Mouse (Mus musculus): ENCODE results near the gene Nr2c2ap. TPM values are rescaled to one million over a fixed set of nuclear protein-coding genes. Genes with fewer than 3 reads are reported as not detected.

Nr2c2ap gene
- total RNA-seq, 2 experiments from 2014 or later: 7.4 to 7.9 TPM

GRCm38 (mm10) chr8:70158069-70158853 is 27.1 kb downstream of the Nr2c2ap start:
- peak; percentile 77 to 83 for DNase-seq
- intact Hi-C loops (cut with DNase I): no loop called here

- DNase-seq: no peak
- intact Hi-C loops (cut with DNase I): no loop called here
Observed at GRCm38 (mm10) chr8:70159211-70159610, 28.1 kb downstream of the Nr2c2ap start.

DNA sequence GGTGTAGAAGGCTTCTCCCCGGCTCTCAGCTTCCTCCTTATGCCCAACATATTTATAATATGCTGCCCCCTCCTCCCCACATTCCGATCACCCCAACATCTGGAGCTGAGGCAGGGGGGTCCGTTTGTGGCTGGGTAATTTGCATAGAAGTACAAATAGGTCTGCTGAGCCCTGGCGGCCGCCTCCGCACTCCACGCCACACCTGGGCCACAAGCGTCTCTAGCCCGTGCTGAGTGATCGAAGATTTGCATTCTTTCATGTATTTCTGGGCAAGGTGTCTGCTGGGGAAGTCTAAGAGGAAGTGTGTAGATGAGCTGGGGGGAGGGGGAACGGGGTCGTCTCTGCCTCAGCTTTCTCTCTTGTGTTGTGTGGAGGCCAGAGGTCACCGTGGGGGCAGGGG is 28.9 kb downstream of the Nr2c2ap start:
- intact Hi-C loops (cut with DNase I): no loop called here
- DNase-seq: no peak

GRCm38 (mm10) chr8:70163316-70163715 is 32.2 kb downstream of the Nr2c2ap start:
- DNase-seq: no peak
- intact Hi-C loops (cut with DNase I): no loop called here

DNA sequence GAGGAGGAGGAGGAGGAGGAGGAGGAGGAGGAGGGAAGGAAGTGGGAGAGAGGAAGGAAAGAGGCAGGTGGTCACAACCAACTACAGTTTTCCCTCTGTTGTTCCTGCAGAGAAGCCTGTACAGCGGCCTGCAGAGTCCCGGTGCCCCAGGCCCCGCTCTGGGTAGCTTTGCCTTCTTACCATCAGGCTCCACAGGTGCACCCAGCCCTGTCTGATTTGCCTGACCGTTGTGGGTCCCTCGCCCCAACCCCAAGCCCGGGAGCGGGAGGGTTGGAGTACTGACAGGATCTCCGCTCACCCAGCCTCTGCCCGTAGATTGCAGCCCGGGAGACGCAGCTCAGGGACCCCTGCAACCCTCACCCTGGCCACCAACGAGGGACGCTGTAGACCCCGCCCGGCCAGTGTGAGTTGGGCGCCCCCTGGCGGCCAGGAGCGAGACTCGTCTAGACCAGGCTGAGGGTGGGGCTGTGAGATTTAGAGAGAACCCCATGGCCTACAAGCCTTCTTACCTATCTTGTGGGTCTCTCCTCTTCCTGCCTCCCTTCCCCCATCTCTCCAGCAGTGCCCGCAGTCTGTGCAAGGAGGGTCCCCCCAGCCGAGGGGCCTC is 35.5 kb downstream of the Nr2c2ap start:
- intact Hi-C loops (cut with DNase I): loop anchor here (1.0 to 5.0 kb wide), 4 partner anchors 62 to 293 kb away; no protein-coding TSS in a partner anchor
- DNase-seq: peak; percentile 80 to 86

GRCm38 (mm10) chr8:70170116-70170515 is 39.0 kb downstream of the Nr2c2ap start:
- no peak for DNase-seq
- intact Hi-C loops (cut with DNase I): loop anchor here (2.0 kb wide), 1 partner anchor 31 kb away; the partner anchor contains the start of genes Borcs8, Mef2b and Rfxank

DNA sequence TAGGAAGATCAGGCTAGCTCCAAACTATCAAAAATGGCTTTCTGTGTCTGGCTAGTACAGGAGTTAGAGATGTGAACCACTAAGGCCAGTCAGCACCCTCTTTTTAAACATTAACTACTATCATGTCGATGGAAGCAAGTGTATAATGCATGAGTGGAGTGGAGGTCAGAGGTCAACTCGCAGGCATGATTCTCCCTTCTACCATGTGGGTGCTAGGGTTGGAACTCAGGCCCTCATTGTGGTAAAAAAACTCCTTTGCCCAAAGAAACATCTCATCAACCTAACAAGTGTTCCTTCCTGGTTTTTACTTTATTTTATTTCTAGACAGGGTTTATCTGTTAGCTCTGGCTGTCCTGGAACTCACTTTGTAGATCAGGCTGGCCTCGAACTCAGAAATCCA is 39.6 kb downstream of the Nr2c2ap start:
- intact Hi-C loops (cut with DNase I): loop anchor here (2.0 kb wide), 1 partner anchor 32 kb away; the partner anchor contains the start of genes Borcs8, Mef2b and Rfxank
- DNase-seq: no peak

DNA sequence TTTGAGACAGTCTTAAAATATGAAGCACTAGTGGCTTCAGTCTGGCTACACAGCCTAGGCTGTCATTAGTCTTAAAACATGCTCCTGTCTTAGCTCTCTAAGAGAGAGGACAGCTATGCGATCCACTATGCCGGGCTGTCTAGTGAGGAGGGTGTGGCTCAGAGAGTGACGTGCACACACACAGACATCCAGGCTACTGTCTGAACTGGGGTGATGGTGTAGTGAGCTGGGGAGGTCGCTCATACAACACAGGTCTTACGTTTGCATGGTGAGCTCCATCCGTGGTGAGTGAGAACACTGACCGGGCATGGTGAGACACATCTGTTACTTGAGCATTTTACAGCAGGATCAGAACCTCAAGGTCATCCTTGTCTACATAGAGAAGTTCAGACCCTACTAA is 40.1 kb downstream of the Nr2c2ap start:
- intact Hi-C loops (cut with DNase I): loop anchor here (2.0 kb wide), 1 partner anchor 32 kb away; the partner anchor contains the start of genes Borcs8, Mef2b and Rfxank
- DNase-seq: no peak

DNA sequence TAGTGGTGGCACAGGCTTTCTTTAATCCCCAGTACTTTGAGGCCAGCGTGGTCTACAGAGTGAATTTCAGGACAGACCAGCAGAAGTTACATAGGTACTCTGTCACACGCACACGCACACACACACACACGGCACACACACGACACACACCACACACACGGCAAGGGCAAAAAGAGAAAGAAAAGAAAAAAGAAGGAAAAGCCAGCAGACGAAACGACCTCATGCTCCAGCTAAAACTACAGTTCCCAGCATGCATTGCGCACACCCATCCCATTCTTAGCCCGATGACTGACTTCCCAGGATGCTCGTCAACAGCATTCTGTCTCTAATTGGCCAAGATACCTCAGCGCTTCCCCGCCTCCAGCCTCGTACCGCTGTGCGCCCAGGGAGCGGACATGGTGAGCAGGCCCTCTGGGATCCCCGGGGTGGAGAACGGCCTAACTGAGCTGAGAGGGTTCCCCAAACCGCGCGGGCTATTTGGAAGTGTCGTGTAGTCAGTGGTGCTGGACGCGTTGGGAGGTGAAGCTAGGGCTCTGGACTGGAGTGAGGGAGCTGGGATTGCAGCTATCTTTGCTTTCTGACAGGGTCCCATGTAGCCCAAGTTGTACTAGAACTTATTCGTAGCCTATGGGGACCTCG is 41.0 kb downstream of the Nr2c2ap start, which contains the start of gene Tmem161a:
Gene Tmem161a, plus strand, starts transcription at position 314 of the 639 bp plus-strand sequence.
- intact Hi-C loops (cut with DNase I): no loop called here
- DNase-seq: peak; percentile 90 to 91

DNA sequence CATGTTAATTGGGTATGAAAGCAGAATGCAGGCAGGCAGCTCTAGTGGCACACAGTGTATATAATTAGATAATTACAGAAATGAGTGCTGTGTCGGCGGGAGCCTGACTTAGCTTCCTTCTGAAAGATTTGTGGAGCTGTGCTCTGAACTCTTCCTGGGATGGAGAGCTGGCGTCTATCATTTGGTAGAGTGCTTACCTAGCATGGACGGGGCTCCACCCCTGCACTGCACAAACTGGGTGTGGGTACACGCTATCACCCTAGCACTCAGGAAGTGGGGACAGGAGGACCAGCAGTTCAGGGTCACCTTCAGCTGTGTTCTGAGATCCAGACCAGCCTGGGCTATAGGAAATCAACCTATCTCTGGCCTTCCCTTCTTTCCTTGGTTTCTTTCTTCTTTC is 42.2 kb downstream of the Nr2c2ap start:
- no peak for DNase-seq
- intact Hi-C loops (cut with DNase I): no loop called here

- DNase-seq: peak in 1 of 2 experiments; percentile 23
- intact Hi-C loops (cut with DNase I): no loop called here
Observed at GRCm38 (mm10) chr8:70174079-70174478, 42.9 kb downstream of the Nr2c2ap start.

DNA sequence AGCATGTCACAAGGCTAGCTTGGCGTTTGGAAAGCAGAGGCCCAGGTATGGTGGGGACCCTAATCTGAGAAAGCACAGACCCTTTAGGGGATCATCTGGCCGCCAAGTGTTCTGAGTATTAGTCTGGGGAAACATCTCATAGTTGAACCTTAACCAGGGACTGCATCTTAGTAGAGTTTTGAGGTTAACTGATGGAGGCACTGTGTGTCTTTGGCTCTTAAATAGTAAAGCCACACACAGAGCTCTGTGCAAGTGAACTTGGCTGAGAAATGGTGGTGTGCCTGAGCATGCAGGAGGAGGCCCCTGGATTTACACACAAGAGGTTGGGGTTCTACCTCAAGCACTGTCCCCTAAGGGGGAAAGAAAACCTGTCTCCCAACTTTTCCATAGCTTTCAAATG is 47.1 kb downstream of the Nr2c2ap start:
- no peak for DNase-seq
- intact Hi-C loops (cut with DNase I): no loop called here

DNA sequence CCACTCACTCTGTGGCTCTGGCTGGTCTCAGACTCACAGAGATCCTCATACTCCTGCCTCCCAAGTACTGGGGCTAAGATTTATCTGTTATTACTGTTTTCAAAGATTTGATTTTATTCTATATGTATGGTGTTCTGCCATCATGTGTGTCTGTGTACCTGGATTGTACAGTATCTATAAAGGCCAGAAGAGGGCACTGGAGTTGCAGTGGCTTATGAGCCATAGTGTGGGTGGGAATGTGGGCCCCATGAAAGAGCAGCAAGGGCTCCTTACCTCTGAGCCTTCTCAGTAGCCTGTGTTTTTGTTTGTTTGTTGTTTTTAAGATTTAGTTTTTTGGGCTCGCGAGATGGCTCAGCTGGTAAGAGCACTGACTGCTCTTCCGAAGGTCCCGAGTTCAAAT is 47.9 kb downstream of the Nr2c2ap start:
- DNase-seq: no peak
- intact Hi-C loops (cut with DNase I): no loop called here

GRCm38 (mm10) chr8:70181212-70181902 is 50.2 kb downstream of the Nr2c2ap start:
- DNase-seq: no peak
- intact Hi-C loops (cut with DNase I): no loop called here

DNA sequence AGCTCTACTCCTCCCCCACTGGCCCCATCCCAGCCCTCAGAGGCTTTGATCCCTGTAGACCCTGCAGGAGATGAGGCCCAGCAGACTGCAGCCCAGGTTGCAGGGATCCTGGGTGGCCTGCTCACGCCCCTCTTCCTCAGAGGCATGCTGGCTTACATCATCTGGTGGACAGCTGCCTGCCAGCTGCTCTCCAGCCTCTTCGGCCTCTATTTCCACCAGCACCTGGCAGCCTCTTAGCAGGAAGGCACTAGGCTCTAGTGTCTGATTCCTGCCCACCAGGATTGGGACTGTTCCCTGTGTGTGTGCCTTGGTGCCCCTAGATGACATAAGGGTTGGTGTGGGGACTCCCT is 50.7 kb downstream of the Nr2c2ap start:
- intact Hi-C loops (cut with DNase I): no loop called here
- peak in 1 of 2 experiments; percentile 21 for DNase-seq

DNA sequence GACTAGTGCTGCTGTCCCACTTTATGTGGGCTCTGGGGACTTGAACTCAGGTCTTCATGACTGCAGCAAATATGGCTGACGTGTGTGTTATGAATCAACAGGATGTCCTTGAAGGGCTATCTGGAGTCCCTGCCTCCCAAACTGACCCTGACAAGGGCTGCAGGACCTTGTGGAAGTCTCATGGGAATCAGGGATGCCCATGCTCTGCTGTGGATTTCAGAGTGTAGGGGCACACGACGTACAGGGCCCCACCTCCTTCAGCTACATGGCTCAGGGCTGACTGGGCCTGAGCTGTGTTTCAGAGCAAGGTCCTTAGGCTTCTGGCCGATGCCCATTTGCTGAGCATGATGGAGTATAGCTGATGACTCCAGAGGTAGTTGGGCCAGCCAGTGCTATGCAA is 52.1 kb downstream of the Nr2c2ap start:
- DNase-seq: no peak
- intact Hi-C loops (cut with DNase I): no loop called here

Small RNA genes within 50 kb of the gene (microRNA-seq; reads per million reads assigned to microRNA genes)
- gene Mir7066: 0.54 to 12.1 reads per million in 2 experiments

Other genes starting within 250 kb of the Nr2c2ap start
- gene Cilp2, start 243.6 kb upstream of the Nr2c2ap start, total RNA-seq (2021): 1 to 10 TPM; 1.7 TPM
- not detected for gene Tssk6, start 229.1 kb upstream of the Nr2c2ap start, total RNA-seq (2021)
- 100 to 1,000 TPM; 404 to 405 TPM for gene Ndufa13, start 228.8 kb upstream of the Nr2c2ap start, total RNA-seq (2021)
- gene Yjefn3, start 228.6 kb upstream of the Nr2c2ap start, total RNA-seq (2021): 10 to 100 TPM; 10.4 to 10.7 TPM
- 10 to 100 TPM; 41.7 to 41.9 TPM for gene Gatad2a, start 134.9 kb upstream of the Nr2c2ap start, total RNA-seq (2021)
- gene Mau2, start 88.6 kb upstream of the Nr2c2ap start, total RNA-seq (2021): 10 to 100 TPM; 39.3 to 40.3 TPM
- 10 to 100 TPM; 19.1 to 19.4 TPM for gene Sugp1, start 88.5 kb upstream of the Nr2c2ap start, total RNA-seq (2021)
- gene Tm6sf2, start 58.4 kb upstream of the Nr2c2ap start, total RNA-seq (2021): 1 to 10 TPM in 1 of 2 experiments, under 1 TPM in 1; 0.46 to 1.5 TPM
- not detected for gene Hapln4, start 47.9 kb upstream of the Nr2c2ap start, total RNA-seq (2021)
- under 1 TPM; 0.02 to 0.07 TPM for gene Ncan, start 10.5 kb upstream of the Nr2c2ap start, total RNA-seq (2021)
- gene Rfxank, start 7.8 kb downstream of the Nr2c2ap start, total RNA-seq (2021): 10 to 100 TPM; 17.7 to 20.1 TPM
- gene Borcs8, start 8.2 kb downstream of the Nr2c2ap start, total RNA-seq (2021): 10 to 100 TPM; 25.8 to 31.3 TPM
- gene Mef2b, start 8.4 kb downstream of the Nr2c2ap start, total RNA-seq (2021): under 1 TPM in 1 of 2 experiments, not detected in 1; 0.37 TPM
- 10 to 100 TPM; 91.7 to 99.4 TPM for gene Tmem161a, start 41.0 kb downstream of the Nr2c2ap start, total RNA-seq (2021)
- 10 to 100 TPM; 46.4 to 55.4 TPM for gene Slc25a42, start 81.0 kb downstream of the Nr2c2ap start, total RNA-seq (2021)
- 10 to 100 TPM; 40.2 to 44.7 TPM for gene Sugp2, start 102.9 kb downstream of the Nr2c2ap start, total RNA-seq (2021)
- gene Armc6, start 103.1 kb downstream of the Nr2c2ap start, total RNA-seq (2021): 1 to 10 TPM; 6.6 to 9.7 TPM
- 10 to 100 TPM; 16.6 to 18.0 TPM for gene Homer3, start 151.5 kb downstream of the Nr2c2ap start, total RNA-seq (2021)
- 10 to 100 TPM; 28.9 to 29.0 TPM for gene Ddx49, start 171.2 kb downstream of the Nr2c2ap start, total RNA-seq (2021)
- 100 to 1,000 TPM; 160 to 164 TPM for gene Cope, start 171.2 kb downstream of the Nr2c2ap start, total RNA-seq (2021)
- gene Cers1, start 184.4 kb downstream of the Nr2c2ap start, total RNA-seq (2021): under 1 TPM; 0.56 to 0.72 TPM
- not detected for gene Gdf1, start 198.5 kb downstream of the Nr2c2ap start, total RNA-seq (2021)
- 10 to 100 TPM; 41.3 to 44.0 TPM for gene Upf1, start 221.9 kb downstream of the Nr2c2ap start, total RNA-seq (2021)
- gene Comp, start 242.2 kb downstream of the Nr2c2ap start, total RNA-seq (2021): 1 to 10 TPM; 2.4 to 3.8 TPM

Measured in heart, postnatal 14 days (tissue).